Mouse (Mus musculus): Measurements from ENCODE around the gene Lancl2. TPM values are rescaled to one million over a fixed set of nuclear protein-coding genes. Genes with fewer than 3 reads are reported as not detected.

The Lancl2 gene
- total RNA-seq, 2 experiments from 2014 or later = 9.0 to 10.7 TPM

DNA sequence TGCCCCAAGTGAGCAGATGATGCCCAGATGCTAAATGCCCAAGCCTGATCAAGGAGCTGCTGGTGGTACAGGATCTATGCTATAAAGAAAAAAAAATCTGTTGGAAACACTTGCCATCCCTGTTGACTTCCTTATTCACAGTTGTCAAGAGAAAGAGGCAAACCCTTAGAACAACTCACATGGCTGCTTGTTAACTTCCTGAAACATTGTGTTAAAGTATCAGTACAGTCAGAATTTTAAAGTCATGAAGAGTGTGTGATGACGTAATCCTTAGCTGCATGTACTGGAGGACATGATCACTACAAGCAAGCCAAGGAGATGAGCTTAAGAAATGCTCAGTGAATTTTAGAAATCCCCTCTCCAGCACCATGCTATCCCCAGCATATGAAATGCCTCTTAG lies 71.5 kb downstream of the Lancl2 start:
- no peak for DNase-seq
- Histone ChIP-seq H3K4me3 (no peak overlapping the region), H3K27ac (no peak overlapping the region)
- intact Hi-C loops (cut with DNase I) = no loop called here
- no peak for TF ChIP-seq CTCF (IDR thresholded peaks at IDR 0.05)

- no peak for DNase-seq
- Histone ChIP-seq H3K27ac (no peak overlapping the region), H3K4me3 (no peak overlapping the region)
- no peak for TF ChIP-seq CTCF (IDR thresholded peaks at IDR 0.05)
- intact Hi-C loops (cut with DNase I) = no loop called here
These were observed 78.0 kb downstream of the Lancl2 start for GRCm38 (mm10) chr6:57780359-57780758.

DNA sequence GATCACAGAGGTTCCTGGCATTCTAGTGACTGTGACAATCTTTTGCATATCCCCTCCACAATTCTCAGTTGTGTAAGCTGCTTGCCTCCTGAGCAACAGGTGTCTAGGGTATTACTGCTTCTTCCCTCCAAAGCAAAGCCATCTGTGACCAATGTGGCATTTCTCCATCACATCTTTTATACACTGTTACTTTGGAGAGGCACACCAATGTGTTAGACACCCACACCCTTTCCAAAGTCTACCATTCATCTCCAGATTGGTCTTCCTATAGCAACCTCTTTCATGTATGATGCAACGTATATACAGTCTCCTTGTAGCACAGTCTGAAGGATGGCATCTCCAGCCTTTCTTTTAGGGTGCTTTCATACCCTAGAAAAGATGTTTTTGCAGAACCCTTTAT lies 80.3 kb downstream of the Lancl2 start:
- Histone ChIP-seq H3K27ac (no peak overlapping the region), H3K4me3 (no peak overlapping the region)
- no peak for DNase-seq
- intact Hi-C loops (cut with DNase I) = no loop called here
- no peak for TF ChIP-seq CTCF (IDR thresholded peaks at IDR 0.05)

DNA sequence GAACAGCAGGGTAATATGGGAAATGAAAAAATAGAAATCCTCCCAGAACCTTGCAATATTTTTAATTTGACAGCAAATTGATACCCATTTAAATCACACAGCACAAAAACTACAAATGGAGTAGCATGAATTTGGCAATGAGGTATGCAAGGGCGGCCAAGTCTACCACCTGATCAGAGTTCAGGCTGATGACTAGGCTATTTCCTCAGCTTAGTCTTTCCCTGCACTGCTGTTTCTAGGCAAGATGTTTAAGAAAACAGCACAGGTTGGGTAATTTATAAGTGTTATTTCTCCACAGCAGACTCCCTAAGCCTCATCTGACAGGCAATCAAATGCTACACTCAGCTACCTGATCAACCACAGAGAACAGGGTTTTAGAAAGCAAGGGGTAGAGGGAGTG lies 81.9 kb downstream of the Lancl2 start:
- H3K27ac ChIP-seq = no peak overlapping the region
- intact Hi-C loops (cut with DNase I) = no loop called here
- no peak for TF ChIP-seq CTCF (IDR thresholded peaks at IDR 0.05)

DNA sequence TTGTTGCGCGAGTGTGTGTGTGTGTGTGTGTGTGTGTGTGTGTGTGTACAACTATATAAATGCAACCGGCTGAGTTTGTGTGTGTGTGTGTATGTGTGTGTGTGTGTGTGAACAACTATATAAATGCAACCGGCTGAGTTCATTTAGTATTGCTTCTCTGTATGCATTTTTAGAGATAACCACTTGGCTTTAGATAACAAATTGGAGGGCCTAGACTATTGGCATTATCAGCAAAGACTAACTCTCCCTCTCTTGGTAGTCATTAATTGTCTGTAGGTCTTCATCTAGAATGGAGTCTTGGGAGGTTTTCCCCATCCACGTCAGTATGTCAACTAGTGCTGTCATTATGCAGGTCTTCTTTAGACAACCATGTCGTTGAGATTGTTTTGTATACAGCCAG lies 85.0 kb downstream of the Lancl2 start:
- no peak for DNase-seq
- Histone ChIP-seq H3K4me3 (no peak overlapping the region), H3K27ac (no peak overlapping the region)
- intact Hi-C loops (cut with DNase I) = no loop called here
- TF ChIP-seq CTCF (IDR thresholded peaks at IDR 0.05) = no peak

More for the DNA sequence above, 81.9 kb downstream of the Lancl2 start:
- no peak for DNase-seq
- no peak overlapping the region for H3K4me3 ChIP-seq

Other genes with a start within 250 kb of the Lancl2 start
- 10 to 100 TPM; 10.9 to 21.9 TPM for gene Ppm1k, start 167.1 kb upstream of the Lancl2 start, total RNA-seq (2021)
- gene Herc6, start 121.5 kb upstream of the Lancl2 start, total RNA-seq (2021) = 1 to 10 TPM; 1.5 to 1.6 TPM
- gene Pyurf, start 10.5 kb upstream of the Lancl2 start, total RNA-seq (2021) = 10 to 100 TPM; 10.3 to 15.1 TPM
- gene Vopp1, start 122.6 kb downstream of the Lancl2 start, total RNA-seq (2021) = 1 to 10 TPM; 3.2 to 5.6 TPM
- not detected for gene Vmn1r21, start 147.8 kb downstream of the Lancl2 start, total RNA-seq (2021)
- not detected for gene Vmn1r22, start 205.5 kb downstream of the Lancl2 start, total RNA-seq (2021)
- not detected for gene Vmn1r23, start 224.3 kb downstream of the Lancl2 start, total RNA-seq (2021)